Mouse (Mus musculus) CH12.LX (cell line): ENCODE data around the gene Btn1a1.

Experiments
- CHD1 ChIP-seq: IDR thresholded peaks from 2 replicates; pipeline ENCODE4 v1.6.1; 2012; ENCODE audit warnings: low read depth, low read length, improper control_type of control experiment, inconsistent platforms
- CTCF ChIP-seq, 2 experiments: IDR thresholded peaks in 1 of 2; conservative IDR thresholded peaks in 1 of 2; 2 replicates each; pipeline ENCODE4 v1.5.1; 2011 to 2012; ENCODE audit warnings: low read depth in 2 of 2, low read length in 2 of 2, improper control_type of control experiment in 1 of 2, inconsistent platforms in 1 of 2, mild to moderate bottlenecking in 1 of 2, moderate library complexity in 1 of 2
- E2F4 ChIP-seq: IDR thresholded peaks from 2 replicates; pipeline ENCODE4 v1.6.1; 2011; ENCODE audit warnings: low read depth, low read length, improper control_type of control experiment; ENCODE audit not compliant: insufficient replicate concordance
- ELF1 ChIP-seq: IDR thresholded peaks from 2 replicates; pipeline ENCODE4 v1.6.1; 2014; ENCODE audit warnings: low read depth, mild to moderate bottlenecking, inconsistent platforms, low read length, improper control_type of control experiment
- MAX ChIP-seq: IDR thresholded peaks from 2 replicates; pipeline ENCODE4 v1.6.1; 2011; ENCODE audit warnings: low read length, improper control_type of control experiment
- MXI1 ChIP-seq: IDR thresholded peaks from 2 replicates; pipeline ENCODE4 v1.6.1; 2011; ENCODE audit warnings: mild to moderate bottlenecking, low read depth, low read length, improper control_type of control experiment
- MYC ChIP-seq: IDR thresholded peaks from 2 replicates; pipeline ENCODE4 v1.6.1; 2011; ENCODE audit warnings: low read depth, mild to moderate bottlenecking, improper control_type of control experiment, low read length
- POLR2A ChIP-seq: IDR thresholded peaks from 2 replicates; pipeline ENCODE4 v1.6.1; 2011; ENCODE audit warnings: low read depth, mild to moderate bottlenecking, improper control_type of control experiment, low read length
- POLR2AphosphoS2 ChIP-seq: IDR thresholded peaks from 2 replicates; pipeline ENCODE4 v1.6.1; 2011; ENCODE audit warnings: low read depth, low read length, improper control_type of control experiment
- SIN3A ChIP-seq: IDR thresholded peaks from 2 replicates; pipeline ENCODE4 v1.6.1; 2012; ENCODE audit warnings: low read length, improper control_type of control experiment, inconsistent platforms

GRCm38 (mm10) chr13:23445156-23445555, 20.5 kb downstream of the Btn1a1 start:
- TF ChIP-seq ELF1 (no peak), MAX (no peak), E2F4 (no peak), SIN3A (no peak), CTCF (conservative IDR thresholded peaks at IDR 0.05 in 1 of 2, IDR thresholded peaks at IDR 0.05 in 1 of 2; ENCODE audit: low read depth in 2 of 2, low read length in 2 of 2) (no peak), MXI1 (no peak), CHD1 (no peak), MYC (no peak), POLR2A (no peak), POLR2AphosphoS2 (no peak)
